Mouse (Mus musculus): Measurements from ENCODE around the gene Vars.
"Not testable (repeated sequence)": the region's sequence is repeated elsewhere in the genome, so short reads cannot be mapped to it uniquely, and the experiment has no call there.

Vars gene

GRCm38 (mm10) chr17:35024261-35024660 lies 23.5 kb downstream of the Vars start:
- no peak for DNase-seq (ENCODE audit: low read depth)

- no peak for DNase-seq (ENCODE audit: low read depth)
Measured at GRCm38 (mm10) chr17:35024691-35025488, 24.1 kb downstream of the Vars start.

GRCm38 (mm10) chr17:35026206-35026605 lies 25.4 kb downstream of the Vars start:
- no peak for DNase-seq (ENCODE audit: low read depth)

DNA sequence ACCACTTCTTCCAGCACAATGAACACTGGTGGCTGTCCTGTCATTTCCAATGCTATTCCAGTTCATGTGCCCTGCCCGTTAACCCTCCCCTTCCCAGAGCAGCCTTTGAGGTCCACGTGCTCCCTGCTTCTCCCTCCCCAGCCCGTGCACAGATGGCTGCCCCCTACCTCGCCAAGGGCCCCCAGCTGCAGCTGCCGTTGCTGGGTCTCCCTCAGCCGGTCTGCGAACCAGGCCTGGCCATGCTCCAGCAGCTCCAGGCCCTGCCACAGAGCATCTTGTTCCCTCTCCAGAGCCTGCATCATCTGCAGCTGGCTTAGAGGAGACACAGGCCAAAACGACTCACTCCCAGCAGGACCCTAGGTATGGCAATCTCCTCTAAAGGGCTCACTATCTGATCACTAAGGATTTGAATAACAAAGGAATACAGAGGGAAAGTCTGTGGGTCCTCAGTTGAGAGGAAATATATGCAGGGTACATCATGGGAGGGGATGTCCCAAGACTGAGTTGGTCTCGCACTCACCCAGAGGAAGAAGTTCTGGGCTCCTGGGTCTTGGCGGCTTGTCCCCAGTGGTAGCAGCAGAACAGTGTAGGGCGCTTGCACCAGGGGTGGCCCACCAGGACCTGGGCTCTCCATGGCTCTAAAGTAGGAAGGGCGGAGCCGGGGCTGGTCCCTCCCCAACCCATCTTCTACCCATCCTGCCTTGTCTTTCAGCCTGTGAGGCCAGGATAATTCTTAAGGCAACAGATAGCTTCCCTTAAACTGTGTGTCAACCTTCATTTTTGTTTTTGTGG lies 26.7 kb downstream of the Vars start, which contains the start of gene Sapcd1:
Gene Sapcd1 (minus strand): TSS at position 740 of the 792 bp plus-strand sequence.
- no peak for DNase-seq (ENCODE audit: low read depth)

DNA sequence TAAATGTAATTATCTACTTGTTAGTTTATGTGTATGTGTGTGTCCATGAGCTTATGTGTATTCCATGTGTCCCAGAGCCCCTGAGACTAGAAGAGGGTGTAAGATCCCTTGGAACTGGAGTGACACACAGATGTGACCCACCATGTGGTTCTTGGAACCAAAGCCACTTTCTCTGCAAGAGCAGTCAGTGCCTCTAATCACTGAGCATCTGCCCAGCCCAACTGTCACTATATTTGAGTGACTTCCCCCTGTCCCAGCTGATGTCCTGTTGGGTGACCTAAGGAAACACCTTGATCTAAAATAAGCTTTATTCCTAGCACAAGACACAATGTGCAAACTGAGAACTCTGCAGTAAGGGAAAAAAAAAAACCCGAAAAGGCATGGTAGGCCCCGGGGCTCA lies 27.5 kb downstream of the Vars start:
- no peak for DNase-seq (ENCODE audit: low read depth)

DNA sequence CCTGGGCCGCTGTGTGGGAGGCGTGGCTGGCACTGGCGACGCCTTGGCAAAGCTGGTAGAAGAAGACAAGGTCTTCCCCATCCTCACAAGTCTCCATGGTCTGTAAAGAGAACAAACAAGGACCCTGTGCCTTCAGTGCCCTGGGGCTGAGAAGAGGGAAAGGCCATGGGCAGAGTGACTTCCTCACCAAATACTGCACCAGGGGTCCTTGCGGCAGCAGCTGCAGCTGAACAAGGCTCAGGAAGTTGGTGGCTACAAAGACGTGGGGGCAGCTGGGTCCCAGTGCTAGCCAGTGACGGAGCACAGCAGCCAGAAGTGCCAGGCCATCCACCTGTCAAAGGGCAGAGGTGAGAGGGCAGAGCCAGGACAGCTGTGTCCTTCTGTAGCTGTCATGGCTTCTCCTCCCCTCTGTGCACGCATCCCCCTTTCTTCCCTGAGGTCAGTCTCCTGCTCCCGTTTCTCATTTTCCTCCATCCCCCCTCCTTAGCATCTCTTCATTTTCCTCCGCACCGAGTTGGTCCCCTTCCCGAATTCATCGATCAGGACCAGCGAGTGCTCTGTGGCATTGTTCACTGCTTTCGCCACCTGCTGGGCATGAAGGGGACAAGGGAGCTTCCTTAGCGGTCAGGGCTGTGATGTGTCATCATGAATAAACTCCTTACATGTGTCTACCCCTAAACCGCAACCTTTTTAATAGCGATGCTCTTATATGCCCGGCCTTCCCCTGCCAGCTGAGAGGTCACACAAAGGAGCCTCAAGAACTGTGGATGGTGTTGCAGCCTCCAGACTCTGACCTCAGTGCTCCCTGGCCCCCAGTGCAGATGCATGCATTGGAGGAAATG lies 29.1 kb downstream of the Vars start:
- no peak for DNase-seq (ENCODE audit: low read depth)

- DNase-seq (ENCODE audit: low read depth) = no peak
Measured at GRCm38 (mm10) chr17:35031272-35031671, 30.5 kb downstream of the Vars start.

DNA sequence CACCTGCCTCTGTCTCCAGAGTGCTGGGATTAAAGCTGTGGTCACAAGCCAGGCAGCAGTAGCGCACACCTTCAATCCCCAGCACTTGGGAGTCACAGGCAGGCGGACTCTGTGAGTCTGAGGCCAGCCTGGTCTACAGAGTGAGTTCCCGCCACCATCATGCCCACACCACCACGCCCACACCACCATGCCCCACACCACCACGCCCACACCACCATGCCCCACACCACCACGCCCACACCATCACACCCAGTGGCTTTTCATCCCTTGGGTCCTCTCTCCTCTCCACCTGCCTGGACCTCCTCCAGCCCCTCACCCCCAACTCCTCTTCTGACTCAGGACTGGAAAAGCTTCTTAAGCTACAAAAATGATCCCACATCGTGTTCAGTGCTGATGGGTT lies 31.1 kb downstream of the Vars start:
- DNase-seq (ENCODE audit: low read depth) = no peak

GRCm38 (mm10) chr17:35032323-35032870 lies 31.6 kb downstream of the Vars start:
- no peak for DNase-seq (ENCODE audit: low read depth)

DNA sequence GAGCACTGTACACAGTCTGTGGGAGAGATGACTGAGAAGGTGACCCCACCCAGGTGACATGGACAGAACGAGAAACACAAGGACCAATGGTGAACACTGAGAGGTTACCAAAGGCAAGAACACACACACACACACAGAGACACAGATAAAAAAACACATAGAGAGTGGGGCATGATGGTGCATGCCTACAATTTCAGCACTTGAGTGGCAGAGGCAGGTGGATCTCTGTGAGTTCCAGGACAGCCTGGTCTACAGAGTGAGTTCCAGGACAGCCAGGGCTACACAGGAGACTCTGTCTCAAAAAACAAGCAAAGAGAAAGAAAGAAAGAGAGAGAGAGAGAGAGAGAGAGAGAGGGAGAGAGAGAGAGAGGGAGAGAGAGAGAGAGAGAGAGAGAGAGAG lies 32.9 kb downstream of the Vars start:
- not testable (repeated sequence) for DNase-seq (ENCODE audit: low read depth)

DNA sequence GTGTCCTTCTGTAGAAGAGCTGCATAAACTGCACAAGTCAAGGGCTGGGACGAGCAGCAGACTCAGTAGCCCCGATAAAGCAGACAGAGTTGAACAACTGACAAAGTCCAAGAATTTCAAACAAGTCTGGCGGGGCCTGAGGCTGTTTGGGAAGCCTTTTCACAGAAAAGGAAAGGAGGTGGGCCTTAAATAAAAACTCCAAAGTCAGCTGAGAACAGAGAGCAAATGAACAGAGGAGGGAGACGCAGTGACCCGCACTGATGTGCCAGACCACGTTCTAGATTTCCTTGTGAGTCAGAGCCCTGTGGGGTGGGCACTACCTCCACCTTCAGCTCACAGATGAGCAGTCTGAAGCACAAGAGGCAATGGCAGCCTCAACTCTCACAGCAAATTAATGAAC lies 34.1 kb downstream of the Vars start:
- DNase-seq (ENCODE audit: low read depth) = no peak

- no peak for DNase-seq (ENCODE audit: low read depth)
Measured at GRCm38 (mm10) chr17:35039121-35039873, 38.5 kb downstream of the Vars start.

GRCm38 (mm10) chr17:35043794-35044193 lies 43.0 kb downstream of the Vars start:
- no peak for DNase-seq (ENCODE audit: low read depth)

DNA sequence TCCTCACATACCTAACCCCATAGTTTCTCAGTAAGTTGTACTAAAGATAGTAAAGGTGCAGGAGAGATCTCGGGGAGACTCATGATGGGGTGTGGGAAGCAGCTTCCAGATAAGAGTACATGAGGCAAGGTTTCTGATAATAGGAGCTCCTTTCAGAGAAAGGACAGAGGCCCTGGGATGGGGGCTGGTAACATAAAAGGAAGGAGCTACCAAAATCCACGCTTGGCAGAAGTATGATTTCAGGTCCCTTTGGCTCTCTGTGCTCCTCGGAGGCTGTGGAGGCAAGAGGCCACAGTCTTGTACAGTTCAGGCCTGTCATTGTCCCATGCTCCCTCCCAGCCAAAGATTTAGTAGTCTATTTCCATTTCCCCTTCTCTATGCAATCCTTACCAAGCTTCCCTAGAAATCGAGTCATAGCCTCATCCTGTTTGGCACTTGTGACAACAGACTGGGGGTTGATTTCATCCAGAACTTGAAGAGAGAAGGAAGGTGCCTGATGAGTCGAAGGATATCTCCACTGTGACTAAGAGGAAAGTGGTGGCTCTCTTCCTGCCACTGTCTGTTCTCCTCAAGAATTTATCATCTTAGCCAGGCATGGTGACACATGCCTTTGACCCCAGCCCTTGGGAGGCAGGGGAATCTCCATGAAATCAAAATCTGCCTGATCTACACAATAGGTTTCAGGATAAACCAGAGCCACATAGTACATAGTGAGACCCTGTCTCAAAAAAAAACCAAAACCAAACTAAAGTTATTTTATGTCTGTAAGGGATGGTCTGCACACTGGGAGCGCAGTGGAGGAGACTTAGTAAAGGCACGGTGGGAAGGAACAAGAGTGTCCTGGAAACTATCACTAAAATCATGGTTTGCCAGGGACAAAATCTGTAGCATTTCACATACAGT lies 44.4 kb downstream of the Vars start:
- DNase-seq (ENCODE audit: low read depth) = no peak

- no peak for DNase-seq (ENCODE audit: low read depth)
Measured at GRCm38 (mm10) chr17:35045807-35046680, 45.3 kb downstream of the Vars start.

- peak; percentile 98 for DNase-seq (ENCODE audit: low read depth)
Measured at GRCm38 (mm10) chr17:35046681-35047455, 46.1 kb downstream of the Vars start, which contains the start of gene Msh5. Gene Msh5 (minus strand): TSS chr17:35046745.

DNA sequence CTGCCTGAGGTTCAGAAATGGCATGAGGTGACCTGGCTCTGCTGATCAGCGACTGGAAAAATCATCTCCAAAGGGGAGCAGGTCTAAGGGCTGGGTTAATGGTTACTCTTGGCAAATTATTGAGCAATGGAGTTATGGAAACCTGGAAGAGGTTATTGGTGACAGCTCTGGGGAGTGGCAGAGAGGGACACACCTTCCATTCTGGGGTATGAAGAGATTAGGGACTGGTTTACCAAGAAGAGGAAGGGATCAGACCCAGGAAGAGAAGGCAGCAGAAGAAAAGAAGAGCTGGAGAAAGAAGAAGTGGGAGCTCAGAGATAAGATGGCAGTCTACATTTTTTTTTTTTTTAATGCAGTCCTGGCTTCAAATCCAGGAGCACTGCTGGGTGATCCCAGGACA lies 46.9 kb downstream of the Vars start:
- no peak for DNase-seq (ENCODE audit: low read depth)
